Mouse (Mus musculus): ENCODE results near the gene Ccdc8.

DNA sequence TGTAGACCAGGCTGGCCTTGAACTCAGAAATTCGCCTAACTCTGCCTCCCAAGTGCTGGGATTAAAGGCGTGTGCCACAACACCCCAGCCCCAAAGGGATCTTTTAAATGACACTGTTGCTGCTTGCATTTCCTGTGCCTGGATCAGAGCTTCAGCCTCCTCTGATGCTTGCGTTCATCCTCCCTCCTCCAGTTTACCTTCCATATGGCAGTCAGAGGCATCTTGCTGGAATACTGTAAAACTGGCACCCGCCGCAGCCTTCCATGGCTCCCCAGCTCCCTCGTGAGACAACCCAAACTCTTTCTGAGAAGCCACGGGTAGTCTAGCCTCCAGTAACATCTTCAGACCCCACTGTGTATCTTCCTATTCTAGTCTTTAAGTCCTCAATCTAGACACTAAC is 36.4 kb downstream of the Ccdc8 start:
- TF ChIP-seq POLR2A (IDR thresholded peaks at IDR 0.05; ENCODE audit: borderline replicate concordance, insufficient read depth, low read length) (no peak), CTCF (IDR thresholded peaks at IDR 0.05; ENCODE audit: borderline replicate concordance, insufficient read depth, low read depth, low read length) (no peak)
